Mouse (Mus musculus) intestine, embryonic 16.5 days (tissue): ENCODE measurements around the gene Asgr1. TPM values are rescaled to one million over a fixed set of nuclear protein-coding genes. Genes with fewer than 3 reads are reported as not detected.
A peak's percentile ranks its signal among the peaks of the same experiment; 100 is the strongest.
"Not testable (repeated sequence)": the region's sequence is repeated elsewhere in the genome, so short reads cannot be mapped to it uniquely, and the experiment has no call there.

Experiments used
- ATAC-seq: fragments of 200-750 bp; cut with Nextera tagmentation; 2 replicates; pipeline ENCODE4 v1.8.0; 2017; ENCODE audit warnings: moderate TSS enrichment, moderate library complexity
- H3K27ac ChIP-seq: fragments of 300-500 bp; sonication (generic); 2 replicates; pipeline ENCODE4 v1.5.1; 2014; ENCODE audit warnings: mild to moderate bottlenecking, low read length
- H3K27me3 ChIP-seq: fragments of 300-500 bp; sonication (generic); replicated peaks from 2 replicates; pipeline ENCODE4 v1.6.1; 2014; ENCODE audit warnings: low read length, control low read depth, mixed read lengths; ENCODE audit not compliant: control insufficient read depth, insufficient read depth
- H3K36me3 ChIP-seq: fragments of 300-500 bp; sonication (generic); 2 replicates; pipeline ENCODE4 v1.6.1; 2014; ENCODE audit warnings: low read length, control low read depth; ENCODE audit not compliant: control insufficient read depth, insufficient read depth
- H3K4me1 ChIP-seq: fragments of 300-500 bp; sonication (generic); 2 replicates; pipeline ENCODE4 v1.6.1; 2014; ENCODE audit warnings: low read length, control low read depth, mixed read lengths; ENCODE audit not compliant: control insufficient read depth, insufficient read depth
- H3K4me2 ChIP-seq: fragments of 300-500 bp; sonication (generic); 2 replicates; pipeline ENCODE4 v1.6.1; 2014; ENCODE audit warnings: low read depth, low read length, control low read depth
- H3K4me3 ChIP-seq: fragments of 300-500 bp; sonication (generic); 2 replicates; pipeline ENCODE4 v1.5.1; 2014; ENCODE audit warnings: mild to moderate bottlenecking, low read length
- H3K9ac ChIP-seq: fragments of 300-500 bp; sonication (generic); 2 replicates; pipeline ENCODE4 v1.6.1; 2014; ENCODE audit warnings: low read depth, low read length
- H3K9me3 ChIP-seq: fragments of 300-500 bp; sonication (generic); 2 replicates; pipeline ENCODE4 v1.6.1; 2016; ENCODE audit warnings: low read length, control low read depth; ENCODE audit not compliant: control insufficient read depth
- WGBS: fragments of 180-500 bp; shearing (Covaris S2); extraction: QIAGEN DNeasy Blood & Tissue Kit; methylation state at CpG from one replicate; pipeline ENCODE4 v1.1.7; 2014; 5-methylcytosine and 5-hydroxymethylcytosine counted together
- polyA plus RNA-seq: library from polyadenylated mRNA; unstranded; fragments of >200 nt; fragmentation: Nextera tagmentation; extraction: Ambion mirVana; gene quantifications from 2 replicates; pipeline ENCODE4 v1.2.1, GENCODE M21; 2015

Asgr1 gene
- polyA plus RNA-seq, 1 experiment from 2014 or later, result 0.17 TPM

GRCm38 (mm10) chr11:70049816-70050215 lies 4.1 kb upstream of the Asgr1 start:
- no peaks in the 10 kb centered on the region for H3K9me3 ChIP-seq
- no peak overlapping the region for H3K4me2 ChIP-seq
- WGBS, result 52% methylated on average over 10 of the region's 10 CpGs
- H3K36me3 ChIP-seq, result no peaks in the 10 kb centered on the region
- H3K27me3 ChIP-seq, result 0 out of 2 replicates have a peak, but pooled peaks cover 4% of the 10 kb centered on the region
- no peak overlapping the region for H3K27ac ChIP-seq
- H3K9ac ChIP-seq, result no peak overlapping the region
- H3K4me1 ChIP-seq, result no peaks in the 10 kb centered on the region
- ATAC-seq, result no peak
- no peak overlapping the region for H3K4me3 ChIP-seq

GRCm38 (mm10) chr11:70053156-70053555 lies 729 bp upstream of the Asgr1 start:
- Histone ChIP-seq H3K4me3 (no peak overlapping the region), H3K36me3 (no peaks in the 10 kb centered on the region), H3K4me1 (0 out of 2 replicates have a peak, but pooled peaks cover 3% of the 10 kb centered on the region), H3K27me3 (peaks cover 4% of the 10 kb centered on the region; the same call in 1 of the 2 replicates), H3K9me3 (no peaks in the 10 kb centered on the region), H3K4me2 (no peak overlapping the region), H3K9ac (no peak overlapping the region), H3K27ac (no peak overlapping the region)
- WGBS, result 57% methylated on average over 7 of the region's 7 CpGs
- no peak for ATAC-seq

- H3K4me3 ChIP-seq, result no peak overlapping the region
- H3K27ac ChIP-seq, result no peak overlapping the region
- H3K4me1 ChIP-seq, result 0 out of 2 replicates have a peak, but pooled peaks cover 3% of the 10 kb centered on the region
- no peak overlapping the region for H3K4me2 ChIP-seq
- no peak overlapping the region; the same call in 1 of the 2 replicates for H3K9ac ChIP-seq
- 24% methylated on average over 17 of the region's 18 CpGs for whole genome bisulfite sequencing
- no peaks in the 10 kb centered on the region for H3K9me3 ChIP-seq
- no peaks in the 10 kb centered on the region for H3K36me3 ChIP-seq
- peaks cover 4% of the 10 kb centered on the region; the same call in 1 of the 2 replicates for H3K27me3 ChIP-seq
- ATAC-seq, result peak; percentile 66; the same call in 1 of the 2 replicates
Observed at GRCm38 (mm10) chr11:70055618-70056214, 1.8 kb downstream of the Asgr1 start.

- Histone ChIP-seq H3K4me1 (0 out of 2 replicates have a peak, but pooled peaks cover 3% of the 10 kb centered on the region), H3K9ac (no peak overlapping the region), H3K4me3 (no peak overlapping the region), H3K27me3 (peaks cover 4% of the 10 kb centered on the region; the same call in 1 of the 2 replicates), H3K27ac (no peak overlapping the region), H3K9me3 (no peaks in the 10 kb centered on the region), H3K4me2 (no peak overlapping the region), H3K36me3 (no peaks in the 10 kb centered on the region)
- WGBS, result 82% methylated on average over 9 of the region's 9 CpGs
- ATAC-seq, result no peak
Observed at GRCm38 (mm10) chr11:70057805-70058204, 3.9 kb downstream of the Asgr1 start.

GRCm38 (mm10) chr11:70059930-70060329 lies 6.0 kb downstream of the Asgr1 start:
- no peaks in the 10 kb centered on the region for H3K36me3 ChIP-seq
- 0 out of 2 replicates have a peak, but pooled peaks cover 3% of the 10 kb centered on the region for H3K4me1 ChIP-seq
- H3K9me3 ChIP-seq, result no peaks in the 10 kb centered on the region
- H3K27ac ChIP-seq, result no peak overlapping the region
- peak; percentile 44 for ATAC-seq
- WGBS, result 27% methylated on average over 6 of the region's 6 CpGs
- H3K9ac ChIP-seq, result no peak overlapping the region
- H3K4me3 ChIP-seq, result no peak overlapping the region
- no peak overlapping the region for H3K4me2 ChIP-seq
- H3K27me3 ChIP-seq, result no peaks in the 10 kb centered on the region; the same call in 1 of the 2 replicates

GRCm38 (mm10) chr11:70063053-70063452 lies 9.2 kb downstream of the Asgr1 start:
- H3K27me3 ChIP-seq, result no peaks in the 10 kb centered on the region
- H3K9me3 ChIP-seq, result no peaks in the 10 kb centered on the region
- no peak overlapping the region for H3K9ac ChIP-seq
- no peak overlapping the region for H3K4me3 ChIP-seq
- ATAC-seq, result no peak
- H3K4me2 ChIP-seq, result no peak overlapping the region
- H3K4me1 ChIP-seq, result no peaks in the 10 kb centered on the region
- no peaks in the 10 kb centered on the region for H3K36me3 ChIP-seq
- H3K27ac ChIP-seq, result no peak overlapping the region
- 69% methylated on average over 3 of the region's 3 CpGs for WGBS

GRCm38 (mm10) chr11:70066701-70067100 lies 12.8 kb downstream of the Asgr1 start:
- Histone ChIP-seq H3K36me3 (no peaks in the 10 kb centered on the region), H3K27me3 (no peaks in the 10 kb centered on the region), H3K4me2 (no peak overlapping the region), H3K27ac (no peak overlapping the region), H3K4me1 (no peaks in the 10 kb centered on the region), H3K4me3 (no peak overlapping the region), H3K9ac (no peak overlapping the region), H3K9me3 (no peaks in the 10 kb centered on the region)
- WGBS, result 71% methylated on average over 4 of the region's 4 CpGs
- ATAC-seq, result no peak

- no peak overlapping the region for H3K4me3 ChIP-seq
- H3K27ac ChIP-seq, result no peak overlapping the region
- H3K4me2 ChIP-seq, result no peak overlapping the region
- no peak for ATAC-seq
- no peaks in the 10 kb centered on the region for H3K27me3 ChIP-seq
- no peaks in the 10 kb centered on the region for H3K36me3 ChIP-seq
- no peaks in the 10 kb centered on the region for H3K9me3 ChIP-seq
- 47% methylated on average over 3 of the region's 3 CpGs for WGBS
- no peaks in the 10 kb centered on the region for H3K4me1 ChIP-seq
- no peak overlapping the region for H3K9ac ChIP-seq
Observed at GRCm38 (mm10) chr11:70068245-70068644, 14.4 kb downstream of the Asgr1 start.

GRCm38 (mm10) chr11:70070057-70070456 lies 16.2 kb downstream of the Asgr1 start:
- H3K27me3 ChIP-seq, result no peaks in the 10 kb centered on the region
- H3K9me3 ChIP-seq, result no peaks in the 10 kb centered on the region
- no peak overlapping the region for H3K4me3 ChIP-seq
- no peaks in the 10 kb centered on the region for H3K4me1 ChIP-seq
- H3K9ac ChIP-seq, result no peak overlapping the region
- WGBS, result 44% methylated on average over 6 of the region's 6 CpGs
- H3K27ac ChIP-seq, result no peak overlapping the region
- H3K36me3 ChIP-seq, result no peaks in the 10 kb centered on the region
- no peak overlapping the region for H3K4me2 ChIP-seq
- ATAC-seq, result peak; percentile 36; the same call in 1 of the 2 replicates

GRCm38 (mm10) chr11:70070603-70071002 lies 16.7 kb downstream of the Asgr1 start:
- H3K9ac ChIP-seq, H3K9me3 ChIP-seq, ATAC-seq, H3K27me3 ChIP-seq, H3K27ac ChIP-seq, H3K4me2 ChIP-seq, H3K4me3 ChIP-seq, H3K36me3 ChIP-seq, H3K4me1 ChIP-seq: not testable (repeated sequence)
- WGBS, result 62% methylated on average over 3 of the region's 3 CpGs
